Mouse (Mus musculus) neural tube, postnatal 0 days (tissue): Measurements from ENCODE around the gene Slc2a5. TPM values are rescaled to one million over a fixed set of nuclear protein-coding genes. Genes with fewer than 3 reads are reported as not detected.

Experiments used
- polyA plus RNA-seq: library from polyadenylated mRNA; unstranded; fragments of >200 nt; fragmentation: Nextera tagmentation; extraction: Ambion mirVana; gene quantifications from 2 replicates; pipeline ENCODE4 v1.2.1, GENCODE M21; 2015

Gene Slc2a5
- polyA plus RNA-seq: 3.5 and 4.1 TPM in 2 replicates

GRCm38 (mm10) chr4:150119055-150119454 lies at the start of gene Slc2a5:
Gene Slc2a5, plus strand, starts transcription at chr4:150119283.

GRCm38 (mm10) chr4:150087161-150087889 lies 31.8 kb upstream of the Slc2a5 start, which contains the start of gene Gpr157:
Gene Gpr157, plus strand, starts transcription at chr4:150087365.

Other genes starting within 250 kb of the Slc2a5 start
- 9.2 and 9.6 TPM in 2 replicates for gene Spsb1, start 164.2 kb upstream of the Slc2a5 start, polyA plus RNA-seq
- gene H6pd, start 110.3 kb upstream of the Slc2a5 start, polyA plus RNA-seq: 3.2 and 4.2 TPM in 2 replicates
- 0.72 and 1.1 TPM in 2 replicates for gene Gpr157, start 31.9 kb upstream of the Slc2a5 start, polyA plus RNA-seq
- gene Slc2a7, start 29.7 kb downstream of the Slc2a5 start, polyA plus RNA-seq: not detected in 2 replicates
- gene Car6, start 82.0 kb downstream of the Slc2a5 start, polyA plus RNA-seq: not detected in 2 replicates
- 1,007 and 1,091 TPM in 2 replicates for gene Eno1, start 117.4 kb downstream of the Slc2a5 start, polyA plus RNA-seq
- gene Rere, start 162.4 kb downstream of the Slc2a5 start, polyA plus RNA-seq: 29.6 and 29.7 TPM in 2 replicates